Mouse (Mus musculus) spleen, adult 2 months (tissue): ENCODE measurements around the gene Rgl2.
"Not testable (repeated sequence)": the region's sequence is repeated elsewhere in the genome, so short reads cannot be mapped to it uniquely, and the experiment has no call there.

Experiments used
- CTCF ChIP-seq: fragments of 200-500 bp; IDR thresholded peaks from 2 replicates; pipeline ENCODE4 v1.5.1; 2011; ENCODE audit warnings: mild to moderate bottlenecking, inconsistent platforms; ENCODE audit not compliant: insufficient read depth, insufficient read length, insufficient replicate concordance; ENCODE audit errors: extremely low read depth
- POLR2A ChIP-seq: fragments of 200-500 bp; IDR thresholded peaks from 2 replicates; pipeline ENCODE4 v1.6.1; 2011; ENCODE audit warnings: low read depth, low read length, inconsistent platforms

GRCm38 (mm10) chr17:33982136-33982535 is 52.8 kb downstream of the Rgl2 start:
- TF ChIP-seq POLR2A: not testable (repeated sequence)
- peak; percentile 47; the same call in 1 of the 2 replicates for TF ChIP-seq CTCF
